Mouse (Mus musculus) liver, adult 2 months (tissue): ENCODE data around the gene Zfp654. TPM values are rescaled to one million over a fixed set of nuclear protein-coding genes. Genes with fewer than 3 reads are reported as not detected.

Experiments
- DNase-seq: peaks from one replicate; pipeline ENCODE4 v3.0.0-alpha.2; 2011; ENCODE audit warnings: low read depth, low spot score; ENCODE audit errors: extremely low read depth
- H3K27ac ChIP-seq: fragments of 200-500 bp; replicated peaks from 2 replicates; pipeline ENCODE4 v1.5.1; 2012; ENCODE audit warnings: low read depth, mild to moderate bottlenecking, control low read depth, inconsistent platforms, low read length; ENCODE audit not compliant: insufficient read depth
- H3K27me3 ChIP-seq: fragments of 200-500 bp; 2 replicates; pipeline ENCODE4 v1.6.1; 2012; ENCODE audit warnings: mild to moderate bottlenecking, moderate library complexity, low read length, inconsistent platforms; ENCODE audit not compliant: control insufficient read depth, insufficient read depth
- H3K36me3 ChIP-seq: fragments of 200-500 bp; 2 replicates; pipeline ENCODE4 v1.6.1; 2012; ENCODE audit warnings: low read length, inconsistent platforms; ENCODE audit not compliant: control insufficient read depth, insufficient read depth
- H3K4me1 ChIP-seq: fragments of 200-500 bp; 2 replicates; pipeline ENCODE4 v1.6.1; 2011; ENCODE audit warnings: low read length; ENCODE audit not compliant: control insufficient read depth, insufficient read depth
- H3K4me3 ChIP-seq: fragments of 200-500 bp; 2 replicates; pipeline ENCODE4 v1.5.1; 2011; ENCODE audit warnings: low read depth, mild to moderate bottlenecking, control low read depth, low read length, moderate library complexity; ENCODE audit not compliant: insufficient read depth
- H3K79me2 ChIP-seq: fragments of 200-500 bp; 2 replicates; pipeline ENCODE4 v1.6.1; 2012; ENCODE audit warnings: inconsistent platforms, mild to moderate bottlenecking, low read length, moderate library complexity; ENCODE audit not compliant: control insufficient read depth, insufficient read depth
- H3K9ac ChIP-seq: fragments of 200-500 bp; 2 replicates; pipeline ENCODE4 v1.6.1; 2012; ENCODE audit warnings: low read depth, mild to moderate bottlenecking, control low read depth, inconsistent platforms, low read length
- CTCF ChIP-seq: fragments of 200-500 bp; IDR thresholded peaks from 2 replicates; pipeline ENCODE4 v1.5.1; 2011; ENCODE audit warnings: low read depth, low read length, control low read depth
- POLR2A ChIP-seq: fragments of 200-500 bp; IDR thresholded peaks from 2 replicates; pipeline ENCODE4 v1.6.1; 2011; ENCODE audit warnings: low read length, control low read depth; ENCODE audit not compliant: insufficient read depth; ENCODE audit errors: extremely low read depth
- WGBS: fragments of 180-500 bp; shearing (Covaris S2); methylation state at CpG from one replicate; pipeline ENCODE4 v1.1.7; 2018; 5-methylcytosine and 5-hydroxymethylcytosine counted together
- polyA plus RNA-seq: library from polyadenylated mRNA; depleted of rRNA; stranded (reverse); fragments of >200 nt; gene quantifications from 2 replicates; pipeline ENCODE4 v1.2.3, GENCODE M21; 2012
- total RNA-seq: library from RNA; depleted of rRNA; stranded (reverse); fragments of >200 nt; gene quantifications from 2 replicates; pipeline ENCODE4 v1.2.3, GENCODE M21; 2014

The Zfp654 gene
- total and polyA plus RNA-seq, 2 experiments, result 0.65 to 9.7 TPM

- no peak for TF ChIP-seq POLR2A
- TF ChIP-seq CTCF, result no peak
- Histone ChIP-seq H3K27ac (no peak overlapping the region), H3K79me2 (peaks cover 14% of the 10 kb centered on the region; the same call in 1 of the 2 replicates), H3K4me1 (peaks cover 7% of the 10 kb centered on the region), H3K27me3 (no peaks in the 10 kb centered on the region), H3K9ac (no peak overlapping the region), H3K36me3 (no peaks in the 10 kb centered on the region), H3K4me3 (no peak overlapping the region)
- 87% methylated on average over 5 of the region's 5 CpGs for WGBS
- DNase-seq, result no peak
These were observed 9.7 kb downstream of the Zfp654 start for GRCm38 (mm10) chr16:64841481-64842373.

GRCm38 (mm10) chr16:64836709-64837108, 14.7 kb downstream of the Zfp654 start:
- H3K4me1 ChIP-seq, result peaks cover 14% of the 10 kb centered on the region
- H3K36me3 ChIP-seq, result no peaks in the 10 kb centered on the region
- no peak overlapping the region for H3K9ac ChIP-seq
- WGBS, result 87% methylated on average over 2 of the region's 2 CpGs
- H3K79me2 ChIP-seq, result peaks cover 18% of the 10 kb centered on the region; the same call in 1 of the 2 replicates
- no peaks in the 10 kb centered on the region for H3K27me3 ChIP-seq
- no peak for TF ChIP-seq CTCF
- TF ChIP-seq POLR2A, result no peak
- H3K4me3 ChIP-seq, result no peak overlapping the region
- H3K27ac ChIP-seq, result no peak overlapping the region
- no peak for DNase-seq

- Histone ChIP-seq H3K27me3 (no peaks in the 10 kb centered on the region), H3K4me3 (no peak overlapping the region), H3K36me3 (no peaks in the 10 kb centered on the region), H3K79me2 (peaks cover 18% of the 10 kb centered on the region; the same call in 1 of the 2 replicates), H3K27ac (no peak overlapping the region), H3K9ac (no peak overlapping the region), H3K4me1 (peaks cover 14% of the 10 kb centered on the region)
- DNase-seq, result peak; percentile 28
- WGBS, result 62% methylated on average over 1 of the region's 1 CpGs
- TF ChIP-seq CTCF (no peak), POLR2A (no peak)
These were observed 15.4 kb downstream of the Zfp654 start for GRCm38 (mm10) chr16:64835996-64836545.

GRCm38 (mm10) chr16:64830291-64830690, 21.2 kb downstream of the Zfp654 start:
- 96% methylated on average over 15 of the region's 15 CpGs for WGBS
- no peak overlapping the region for H3K9ac ChIP-seq
- H3K4me3 ChIP-seq, result no peak overlapping the region
- H3K79me2 ChIP-seq, result peaks cover 6% of the 10 kb centered on the region; the same call in 1 of the 2 replicates
- TF ChIP-seq CTCF (no peak), POLR2A (no peak)
- H3K27me3 ChIP-seq, result no peaks in the 10 kb centered on the region
- H3K4me1 ChIP-seq, result peaks cover 3% of the 10 kb centered on the region; the same call in 1 of the 2 replicates
- peaks cover 8% of the 10 kb centered on the region for H3K36me3 ChIP-seq
- H3K27ac ChIP-seq, result no peak overlapping the region
- DNase-seq, result no peak

GRCm38 (mm10) chr16:64824474-64824873, 27.0 kb downstream of the Zfp654 start:
- H3K27ac ChIP-seq, result no peak overlapping the region

More at GRCm38 (mm10) chr16:64824474-64824873, 27.0 kb downstream of the Zfp654 start:
- Histone ChIP-seq H3K36me3 (peaks cover 6% of the 10 kb centered on the region), H3K4me3 (no peak overlapping the region), H3K27me3 (no peaks in the 10 kb centered on the region), H3K4me1 (no peaks in the 10 kb centered on the region), H3K79me2 (no peaks in the 10 kb centered on the region; the same call in 1 of the 2 replicates), H3K9ac (no peak overlapping the region)
- TF ChIP-seq CTCF (no peak), POLR2A (no peak)
- DNase-seq, result no peak
- WGBS, result 89% methylated on average over 1 of the region's 1 CpGs
